Mouse (Mus musculus) intestine, embryonic 14.5 days (tissue): Measurements from ENCODE around the gene Olfr1415. TPM values are rescaled to one million over a fixed set of nuclear protein-coding genes. Genes with fewer than 3 reads are reported as not detected.

Experiments used
- ATAC-seq: fragments of 200-750 bp; cut with Nextera tagmentation; replicated peaks from 2 replicates; pipeline ENCODE4 v1.8.0; 2017; ENCODE audit warnings: low read depth, moderate number of reproducible peaks, moderate TSS enrichment, moderate library complexity; ENCODE audit not compliant: low FRiP score, low TSS enrichment
- DNase-seq: peaks from one replicate; pipeline ENCODE4 v3.0.0-alpha.2; 2018; ENCODE audit warnings: low spot score
- H3K27ac ChIP-seq: fragments of 300-500 bp; sonication (generic); 2 replicates; pipeline ENCODE4 v1.5.1; 2014; ENCODE audit warnings: low read depth, mild to moderate bottlenecking, control low read depth
- H3K27me3 ChIP-seq: fragments of 300-500 bp; sonication (generic); replicated peaks from 2 replicates; pipeline ENCODE4 v1.6.1; 2014; ENCODE audit warnings: low read length, control low read depth; ENCODE audit not compliant: control insufficient read depth, insufficient read depth
- H3K36me3 ChIP-seq: fragments of 300-500 bp; sonication (generic); 2 replicates; pipeline ENCODE4 v1.6.1; 2014; ENCODE audit warnings: low read length, control low read depth; ENCODE audit not compliant: control insufficient read depth, insufficient read depth
- H3K4me1 ChIP-seq: fragments of 300-500 bp; sonication (generic); replicated peaks from 2 replicates; pipeline ENCODE4 v1.6.1; 2014; ENCODE audit warnings: low read length, control low read depth, mixed read lengths; ENCODE audit not compliant: control insufficient read depth, insufficient read depth
- H3K4me2 ChIP-seq: fragments of 300-500 bp; sonication (generic); 2 replicates; pipeline ENCODE4 v1.6.1; 2014; ENCODE audit warnings: low read length
- H3K4me3 ChIP-seq: fragments of 300-500 bp; sonication (generic); 2 replicates; pipeline ENCODE4 v1.5.1; 2014; ENCODE audit warnings: low read depth, low read length, control low read depth, mixed read lengths
- H3K9ac ChIP-seq: fragments of 300-500 bp; sonication (generic); 2 replicates; pipeline ENCODE4 v1.6.1; 2014; ENCODE audit warnings: mild to moderate bottlenecking, low read length
- H3K9me3 ChIP-seq: fragments of 300-500 bp; sonication (generic); 2 replicates; pipeline ENCODE4 v1.6.1; 2016; ENCODE audit warnings: low read length, control low read depth; ENCODE audit not compliant: control insufficient read depth
- WGBS: fragments of 180-500 bp; shearing (Covaris S2); extraction: QIAGEN DNeasy Blood & Tissue Kit; methylation state at CpG from one replicate; pipeline ENCODE4 v1.1.7; 2014; 5-methylcytosine and 5-hydroxymethylcytosine counted together
- polyA plus RNA-seq: library from polyadenylated mRNA; unstranded; fragments of >200 nt; fragmentation: Nextera tagmentation; extraction: Ambion mirVana; gene quantifications from 2 replicates; pipeline ENCODE4 v1.2.1, GENCODE M21; 2014

Gene Olfr1415
- polyA plus RNA-seq, 1 experiment from 2014 or later = not detected

DNA sequence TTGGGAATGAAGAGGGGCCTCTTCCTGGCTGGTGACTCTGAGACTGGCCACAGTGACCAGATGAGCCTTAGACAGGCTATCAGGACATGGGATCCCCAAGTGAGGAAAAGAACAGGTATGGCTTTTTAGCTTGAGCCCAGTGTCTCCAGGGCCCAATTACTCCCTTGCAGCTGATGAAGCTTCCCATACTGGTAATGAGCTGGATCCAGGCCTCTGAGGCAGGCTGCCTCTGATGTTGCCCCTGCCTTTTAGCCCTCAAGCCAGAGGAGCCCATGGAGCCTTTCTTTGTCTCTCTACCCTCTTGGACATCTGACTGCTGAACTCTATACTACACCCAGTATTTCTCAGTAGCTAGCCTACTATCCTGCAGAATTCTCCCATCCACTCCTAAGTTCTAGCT is 10.9 kb downstream of the Olfr1415 start, which contains the start of gene Olfr1416:
TSS of gene Olfr1416 (minus strand) at position 101 of the 400 bp plus-strand sequence.
- Histone ChIP-seq H3K9me3 (0 out of 2 replicates have a peak, but pooled peaks cover 6% of the 10 kb centered on the region), H3K9ac (no peak within 1 kb of the TSS), H3K27me3 (0 out of 2 replicates have a peak, but pooled peaks cover 2% of the 10 kb centered on the region), H3K4me2 (no peak within 1 kb of the TSS), H3K4me1 (no peaks in the 10 kb centered on the region), H3K27ac (no peak within 1 kb of the TSS), H3K36me3 (no peaks in the 10 kb centered on the region), H3K4me3 (no peak within 1 kb of the TSS)
- DNase-seq (no peak), ATAC-seq (no peak)

GRCm38 (mm10) chr1:92474066-92474578 is 21.8 kb downstream of the Olfr1415 start:
- Histone ChIP-seq H3K4me2 (peak overlapping the region; percentile 75), H3K9ac (peak overlapping the region; percentile 98), H3K27me3 (no peaks in the 10 kb centered on the region), H3K9me3 (no peaks in the 10 kb centered on the region), H3K27ac (0 out of 2 replicates have a peak overlapping the region, but pooled peaks have one; percentile 38), H3K36me3 (peaks cover 18% of the 10 kb centered on the region), H3K4me1 (peaks cover 12% of the 10 kb centered on the region), H3K4me3 (peak overlapping the region; percentile 90)
- WGBS = 3% methylated on average over 10 of the region's 10 CpGs
- peak; percentile 64 for ATAC-seq
- DNase-seq = no peak

DNA sequence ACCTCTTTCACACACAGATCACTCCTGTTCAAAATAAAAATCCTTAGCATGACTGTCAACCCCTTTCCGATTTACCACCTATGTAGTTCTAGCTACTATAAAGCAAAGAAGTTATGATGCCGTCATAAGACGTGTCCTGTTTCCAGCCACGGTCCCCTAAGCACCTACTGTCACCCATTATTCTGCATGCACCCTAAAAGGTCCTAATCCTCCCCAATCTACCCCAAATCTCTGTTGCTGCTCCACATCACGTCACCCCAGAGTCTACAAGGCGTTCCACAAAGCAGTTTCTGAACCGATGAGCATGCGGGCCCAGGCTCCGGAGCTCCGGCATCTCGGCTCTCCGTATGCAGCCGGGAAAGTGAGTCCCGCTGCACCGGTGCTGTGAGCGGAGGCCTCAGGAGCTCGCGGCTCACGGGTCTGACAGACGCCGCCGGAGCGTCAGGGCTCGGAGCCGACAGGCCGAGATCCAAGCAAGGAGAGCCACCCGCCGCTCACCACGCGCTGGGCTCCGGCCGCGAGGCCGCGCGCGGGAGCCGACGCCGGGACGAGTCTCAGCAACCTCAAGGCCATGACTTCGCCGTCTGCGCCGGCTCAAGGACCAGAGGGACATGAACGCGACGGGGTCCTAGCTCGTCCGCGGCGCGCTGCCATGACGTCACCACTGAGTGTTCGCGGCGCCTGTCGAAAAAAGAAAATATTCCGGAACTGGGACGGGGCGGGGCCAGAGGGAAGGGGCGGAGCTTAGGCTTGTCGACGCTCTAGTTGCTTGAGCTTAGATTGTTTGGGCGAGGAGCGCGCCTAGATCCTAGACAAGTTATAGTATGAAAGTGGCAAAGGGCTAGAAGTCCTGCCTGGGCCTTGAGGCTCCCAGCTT is 22.5 kb downstream of the Olfr1415 start, which contains the start of gene Ndufa10:
TSS of gene Ndufa10 (minus strand) at position 696 of the 877 bp plus-strand sequence.
- under 1% methylated on average over 67 of the region's 67 CpGs for WGBS
- Histone ChIP-seq H3K27ac (peak within 1 kb of the TSS; percentile 70), H3K4me3 (peak within 1 kb of the TSS; percentile 90), H3K9me3 (no peaks in the 10 kb centered on the region), H3K9ac (peak within 1 kb of the TSS; percentile 98), H3K27me3 (no peaks in the 10 kb centered on the region), H3K4me2 (peak within 1 kb of the TSS; percentile 75), H3K4me1 (peaks cover 12% of the 10 kb centered on the region), H3K36me3 (peaks cover 25% of the 10 kb centered on the region)
- DNase-seq (peak; percentile 100), ATAC-seq (peak; percentile 95)

DNA sequence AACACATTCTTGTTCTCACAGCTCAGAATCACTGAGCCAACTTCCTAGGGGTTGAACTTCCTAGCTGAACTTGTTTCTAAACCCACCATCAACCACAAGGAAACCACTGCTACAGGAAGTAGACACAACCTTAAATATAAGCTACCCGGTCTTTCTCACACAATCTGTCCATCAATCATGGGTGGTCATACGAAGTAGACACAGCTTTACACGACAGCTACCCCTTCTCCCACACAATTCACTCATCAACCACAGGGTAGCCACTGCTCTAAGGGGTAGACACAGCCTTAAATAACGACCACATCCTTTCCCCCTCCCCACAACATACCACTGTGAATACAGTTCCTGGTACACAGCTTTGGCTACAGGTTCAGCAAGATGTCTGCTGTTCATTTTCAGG is 27.0 kb downstream of the Olfr1415 start:
- Histone ChIP-seq H3K4me1 (peaks cover 9% of the 10 kb centered on the region), H3K27ac (no peak overlapping the region), H3K9me3 (no peaks in the 10 kb centered on the region), H3K27me3 (no peaks in the 10 kb centered on the region), H3K36me3 (peaks cover 70% of the 10 kb centered on the region), H3K4me3 (no peak overlapping the region), H3K9ac (no peak overlapping the region), H3K4me2 (no peak overlapping the region)
- 76% methylated on average over 4 of the region's 4 CpGs for WGBS
- ATAC-seq = no peak
- DNase-seq = no peak

DNA sequence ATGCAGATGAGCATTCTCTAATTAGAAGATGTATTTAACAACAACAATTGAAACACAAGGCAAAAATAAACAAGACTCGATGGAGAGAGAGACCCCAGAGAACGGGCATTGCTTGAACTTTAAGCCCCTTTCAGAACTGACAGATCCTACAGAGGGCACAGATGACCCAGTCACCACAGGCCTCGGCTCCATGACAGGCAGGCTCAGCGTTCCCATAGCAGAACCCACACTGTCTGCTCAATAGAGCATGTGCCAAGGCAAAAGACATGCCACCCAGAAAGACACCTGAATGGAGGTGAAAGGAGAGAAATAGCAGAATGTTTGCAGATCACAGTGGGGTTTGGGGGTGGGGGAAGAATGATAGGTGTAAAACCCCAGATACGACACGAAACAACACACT is 37.5 kb downstream of the Olfr1415 start:
- Histone ChIP-seq H3K27ac (no peak overlapping the region), H3K27me3 (no peaks in the 10 kb centered on the region), H3K4me1 (no peaks in the 10 kb centered on the region), H3K9ac (no peak overlapping the region), H3K9me3 (no peaks in the 10 kb centered on the region), H3K36me3 (peaks cover 91% of the 10 kb centered on the region), H3K4me2 (no peak overlapping the region), H3K4me3 (no peak overlapping the region)
- ATAC-seq (no peak), DNase-seq (no peak)
- 93% methylated on average over 6 of the region's 6 CpGs for WGBS

DNA sequence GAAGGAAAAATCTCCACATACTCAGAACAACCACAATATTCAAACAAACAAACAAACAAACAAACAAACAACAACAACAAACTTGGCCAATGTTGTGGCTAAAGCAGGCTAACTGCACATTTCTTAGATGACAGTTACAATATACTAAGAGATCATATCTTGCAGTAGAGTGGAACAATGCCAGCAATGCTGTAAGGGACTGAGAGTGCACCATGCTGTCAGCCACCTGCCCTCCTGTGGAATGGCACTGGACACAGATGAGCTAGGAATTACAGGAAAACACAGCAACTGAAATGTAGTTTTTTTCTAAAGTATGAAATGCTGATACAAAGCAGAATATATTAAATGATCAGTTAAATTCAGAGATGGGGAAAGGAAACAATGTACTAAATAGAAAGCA is 38.1 kb downstream of the Olfr1415 start:
- no peak for ATAC-seq
- peaks cover 91% of the 10 kb centered on the region for H3K36me3 ChIP-seq

DNA sequence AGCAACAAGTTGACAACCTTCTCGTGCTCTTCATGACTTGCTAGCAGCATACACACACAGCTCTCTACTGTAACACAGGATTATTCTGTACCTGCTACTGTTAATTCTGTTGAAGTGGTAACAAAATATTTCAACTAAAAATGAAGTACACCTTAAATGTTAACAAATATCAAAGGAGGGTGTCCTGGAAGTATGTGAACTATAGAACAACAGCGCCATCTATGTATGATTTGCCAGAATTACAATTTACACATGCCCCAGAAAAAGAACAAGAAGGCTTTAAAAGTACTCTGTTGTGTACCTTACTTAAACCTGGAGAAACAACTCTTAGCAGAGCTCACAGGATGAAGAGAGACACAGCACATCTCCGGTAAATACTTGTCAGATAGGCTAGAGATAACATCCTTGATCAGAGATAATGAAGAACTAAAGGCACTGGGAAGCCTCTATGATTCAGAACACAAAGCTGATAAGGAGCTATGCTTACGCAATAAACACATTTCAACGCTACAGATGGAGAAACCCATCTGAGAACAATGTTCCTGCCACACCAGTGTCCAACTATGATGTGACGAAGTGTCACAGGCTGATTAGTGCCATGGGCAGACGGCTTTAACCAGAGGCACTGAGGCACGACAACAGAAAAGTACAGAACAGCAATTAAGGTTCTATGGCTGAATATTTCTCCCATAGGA is 42.0 kb downstream of the Olfr1415 start:
- ATAC-seq (no peak), DNase-seq (no peak)
- no peak overlapping the region for H3K27ac ChIP-seq
- H3K4me3 ChIP-seq = no peak overlapping the region
- H3K36me3 ChIP-seq = peaks cover 91% of the 10 kb centered on the region
- 77% methylated on average over 8 of the region's 8 CpGs for WGBS
- H3K27me3 ChIP-seq = no peaks in the 10 kb centered on the region
- H3K9me3 ChIP-seq = no peaks in the 10 kb centered on the region
- no peak overlapping the region for H3K9ac ChIP-seq
- H3K4me2 ChIP-seq = no peak overlapping the region
- no peaks in the 10 kb centered on the region for H3K4me1 ChIP-seq

More for the DNA sequence above, 38.1 kb downstream of the Olfr1415 start:
- H3K4me1 ChIP-seq = no peaks in the 10 kb centered on the region
- H3K9me3 ChIP-seq = no peaks in the 10 kb centered on the region
- H3K27ac ChIP-seq = no peak overlapping the region
- H3K27me3 ChIP-seq = no peaks in the 10 kb centered on the region
- no peak for DNase-seq
- no peak overlapping the region for H3K4me2 ChIP-seq
- no peak overlapping the region for H3K9ac ChIP-seq
- H3K4me3 ChIP-seq = no peak overlapping the region

DNA sequence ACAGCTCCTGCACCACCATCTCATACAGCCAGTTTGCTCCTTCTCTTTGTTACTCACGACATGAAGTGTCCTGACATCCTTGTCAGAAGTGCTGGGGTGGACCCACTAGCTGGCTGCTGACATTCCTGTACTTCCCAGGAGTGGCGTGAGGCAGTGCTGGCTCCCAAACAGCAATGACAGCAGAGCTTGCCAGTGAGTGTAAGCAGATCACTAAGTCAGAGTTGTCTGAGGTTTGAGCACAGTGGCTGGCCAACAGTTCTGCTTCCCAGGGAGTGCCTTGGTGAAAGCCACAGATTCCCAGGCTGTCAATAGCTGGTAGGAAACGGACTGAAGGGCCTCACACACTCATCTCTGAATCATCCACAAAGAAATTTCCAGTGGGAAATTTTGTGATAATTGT is 47.6 kb downstream of the Olfr1415 start:
- Histone ChIP-seq H3K4me3 (no peak overlapping the region), H3K9me3 (no peaks in the 10 kb centered on the region), H3K4me2 (no peak overlapping the region), H3K36me3 (peaks cover 97% of the 10 kb centered on the region), H3K27ac (no peak overlapping the region), H3K9ac (no peak overlapping the region), H3K4me1 (no peaks in the 10 kb centered on the region), H3K27me3 (no peaks in the 10 kb centered on the region)
- no peak for DNase-seq
- WGBS = 63% methylated on average over 3 of the region's 3 CpGs
- no peak for ATAC-seq
